Mouse (Mus musculus) splenic B cell, adult 2 months (primary cell): ENCODE data around the gene Nfic.

ENCODE experiments used
- DNase-seq: peaks from one replicate; pipeline ENCODE4 v3.0.0-alpha.2; 2011; ENCODE audit warnings: low read depth, low spot score
- H3K27me3 ChIP-seq: 2 replicates; pipeline ENCODE4 v1.6.1; 2012; ENCODE audit warnings: mild to moderate bottlenecking, low read length, moderate library complexity, mixed read lengths; ENCODE audit not compliant: control insufficient read depth, poor library complexity, insufficient read depth, severe bottlenecking
- H3K36me3 ChIP-seq: 2 replicates; pipeline ENCODE4 v1.6.1; 2012; ENCODE audit warnings: mild to moderate bottlenecking, low read length, moderate library complexity, mixed read lengths; ENCODE audit not compliant: control insufficient read depth, poor library complexity, insufficient read depth, severe bottlenecking

Gene Nfic

GRCm38 (mm10) chr10:81424246-81425051 lies 31.0 kb downstream of the Nfic start:
- Histone ChIP-seq H3K27me3 (peaks cover 2% of the 10 kb centered on the region; the same call in 1 of the 2 replicates), H3K36me3 (no peaks in the 10 kb centered on the region)
- no peak for DNase-seq

GRCm38 (mm10) chr10:81423476-81424245 lies 31.8 kb downstream of the Nfic start:
- no peak for DNase-seq
- H3K27me3 ChIP-seq, result peaks cover 2% of the 10 kb centered on the region; the same call in 1 of the 2 replicates
- no peaks in the 10 kb centered on the region for H3K36me3 ChIP-seq

- no peaks in the 10 kb centered on the region for H3K36me3 ChIP-seq
- peaks cover 2% of the 10 kb centered on the region; the same call in 1 of the 2 replicates for H3K27me3 ChIP-seq
- DNase-seq, result no peak
Measured at GRCm38 (mm10) chr10:81422661-81423217, 32.7 kb downstream of the Nfic start.

- H3K27me3 ChIP-seq, result peaks cover 2% of the 10 kb centered on the region; the same call in 1 of the 2 replicates
- H3K36me3 ChIP-seq, result no peaks in the 10 kb centered on the region
- DNase-seq, result no peak
Measured at GRCm38 (mm10) chr10:81422191-81422590, 33.2 kb downstream of the Nfic start.

- no peak for DNase-seq
- H3K27me3 ChIP-seq, result peaks cover 2% of the 10 kb centered on the region; the same call in 1 of the 2 replicates
- H3K36me3 ChIP-seq, result no peaks in the 10 kb centered on the region
Measured at GRCm38 (mm10) chr10:81421797-81422100, 33.7 kb downstream of the Nfic start.

GRCm38 (mm10) chr10:81421041-81421796 lies 34.2 kb downstream of the Nfic start:
- no peaks in the 10 kb centered on the region for H3K36me3 ChIP-seq
- no peaks in the 10 kb centered on the region for H3K27me3 ChIP-seq
- no peak for DNase-seq

- Histone ChIP-seq H3K36me3 (no peaks in the 10 kb centered on the region), H3K27me3 (no peaks in the 10 kb centered on the region)
- DNase-seq, result no peak
Measured at GRCm38 (mm10) chr10:81420191-81420767, 35.2 kb downstream of the Nfic start.

GRCm38 (mm10) chr10:81419111-81419928 lies 36.1 kb downstream of the Nfic start:
- no peaks in the 10 kb centered on the region for H3K27me3 ChIP-seq
- DNase-seq, result no peak
- no peaks in the 10 kb centered on the region for H3K36me3 ChIP-seq

GRCm38 (mm10) chr10:81418216-81419070 lies 37.0 kb downstream of the Nfic start:
- Histone ChIP-seq H3K27me3 (no peaks in the 10 kb centered on the region), H3K36me3 (no peaks in the 10 kb centered on the region)
- DNase-seq, result no peak

- Histone ChIP-seq H3K36me3 (no peaks in the 10 kb centered on the region), H3K27me3 (no peaks in the 10 kb centered on the region)
- no peak for DNase-seq
Measured at GRCm38 (mm10) chr10:81417227-81418215, 37.9 kb downstream of the Nfic start.

GRCm38 (mm10) chr10:81416581-81417226 lies 38.7 kb downstream of the Nfic start:
- DNase-seq, result no peak
- no peaks in the 10 kb centered on the region for H3K36me3 ChIP-seq
- H3K27me3 ChIP-seq, result no peaks in the 10 kb centered on the region
